Mouse (Mus musculus) right cerebral cortex, postnatal 25 days (tissue): ENCODE results near the gene Hist1h2be.
A peak's percentile ranks its signal among the peaks of the same experiment; 100 is the strongest.
"Not testable (repeated sequence)": the region's sequence is repeated elsewhere in the genome, so short reads cannot be mapped to it uniquely, and the experiment has no call there.

Experiments
- DNase-seq: peaks from one replicate; pipeline ENCODE4 v3.0.0; 2022

The Hist1h2be gene

DNA sequence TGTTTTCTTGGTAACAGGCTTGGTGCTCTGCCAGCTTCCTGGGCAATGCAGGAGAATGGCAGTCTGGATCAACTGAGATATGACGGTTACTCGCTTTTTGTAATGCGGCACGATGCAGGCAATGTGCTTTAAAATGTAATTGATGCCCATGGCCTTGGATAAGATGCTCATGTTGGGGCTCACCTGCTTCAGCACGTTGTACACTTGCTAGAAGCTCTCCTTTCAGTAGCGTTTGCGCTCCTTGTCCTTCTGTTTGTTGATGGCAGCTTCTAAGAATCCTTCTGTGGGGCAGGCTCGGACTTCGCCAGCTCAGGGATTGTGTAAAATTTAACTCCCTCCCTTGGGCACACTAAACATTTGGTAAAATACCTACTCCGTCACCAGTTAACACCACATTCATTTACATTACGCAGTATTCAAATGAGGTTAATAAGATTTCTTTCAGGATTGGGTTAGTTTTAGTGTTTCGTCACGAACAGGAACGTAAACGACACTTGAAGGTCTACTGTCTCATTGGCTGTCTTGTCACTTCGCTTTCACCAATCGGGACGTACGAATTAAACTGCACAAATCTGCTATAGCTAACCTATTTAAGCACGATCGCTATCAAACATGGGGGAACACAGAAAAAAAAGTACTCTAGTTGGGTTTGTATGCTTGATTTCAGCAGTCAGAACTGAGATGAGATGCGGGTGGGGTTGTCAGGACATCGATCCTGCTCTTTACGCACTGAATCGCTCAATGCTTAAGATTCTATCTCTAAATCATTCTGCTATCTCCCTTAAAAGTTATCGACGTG lies at the start of gene Hist1h2be:
Hist1h2be (minus strand) TSS at position 392 of the 799 bp plus-strand sequence.
- DNase-seq: peak; percentile 72

- no peak for DNase-seq
Measured at GRCm38 (mm10) chr13:23662536-23662935, 41.6 kb upstream of the Hist1h2be start.

GRCm38 (mm10) chr13:23659636-23660366 lies 38.9 kb upstream of the Hist1h2be start:
- no peak for DNase-seq

GRCm38 (mm10) chr13:23630653-23631052 lies 9.7 kb upstream of the Hist1h2be start:
- no peak for DNase-seq

GRCm38 (mm10) chr13:23622861-23623450 lies 2.0 kb upstream of the Hist1h2be start:
- DNase-seq: no peak

DNA sequence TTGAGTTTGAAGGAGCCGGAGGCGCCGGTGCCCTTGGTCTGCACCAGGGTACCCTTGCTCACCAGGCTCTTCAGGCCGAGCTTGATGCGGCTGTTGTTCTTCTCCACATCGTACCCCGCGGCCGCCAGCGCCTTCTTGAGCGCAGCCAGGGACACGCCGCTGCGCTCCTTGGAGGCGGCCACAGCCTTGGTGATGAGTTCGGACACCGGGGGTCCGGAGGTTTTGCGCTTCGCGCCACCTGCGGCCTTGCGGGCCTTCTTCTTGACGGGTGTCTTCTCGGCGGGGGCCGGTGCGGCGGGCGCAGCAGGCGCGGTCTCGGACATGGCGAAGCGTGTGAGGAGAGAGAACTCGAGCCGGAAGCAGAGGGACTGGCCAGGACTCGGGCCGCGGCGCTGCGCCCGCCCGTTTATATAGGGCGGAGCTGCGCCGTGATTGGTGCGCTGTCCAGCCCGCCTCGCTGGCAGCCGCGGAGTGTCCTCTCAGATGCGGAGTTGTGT lies 1.3 kb upstream of the Hist1h2be start, which contains the start of gene Hist1h1e:
Hist1h1e (minus strand) TSS at position 384 of the 497 bp plus-strand sequence.
- DNase-seq: peak; percentile 89

DNA sequence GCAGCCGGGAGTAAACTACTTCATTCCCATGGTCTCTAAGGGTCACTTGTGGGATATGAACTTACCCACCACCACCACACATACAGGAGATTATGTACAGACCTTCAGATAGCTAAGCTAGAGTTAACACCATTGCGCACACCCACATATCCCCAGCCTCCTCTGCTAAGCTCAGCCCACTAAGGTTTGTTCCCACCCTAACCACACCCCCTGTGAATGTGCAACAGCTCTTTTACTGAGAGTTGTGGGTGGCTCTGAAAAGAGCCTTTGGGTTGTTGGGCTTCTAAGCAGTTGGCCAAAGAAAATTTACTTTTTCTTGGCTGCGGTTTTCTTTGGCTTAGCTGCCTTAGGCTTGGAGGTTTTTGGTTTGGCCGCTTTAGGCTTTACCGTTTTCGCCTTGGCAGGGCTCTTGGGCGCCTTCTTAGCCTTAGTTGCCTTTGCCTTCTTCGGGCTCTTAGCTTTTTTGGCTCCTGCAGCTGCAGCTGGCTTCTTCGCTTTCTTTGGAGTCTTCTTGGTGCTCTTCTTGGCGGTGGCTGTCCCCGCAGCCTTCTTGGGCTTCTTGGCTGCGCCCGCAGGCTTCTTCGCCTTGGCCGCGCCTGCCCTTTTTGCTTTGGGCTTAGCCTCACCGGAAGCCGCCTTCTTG lies 729 bp upstream of the Hist1h2be start:
- peak; percentile 59 for DNase-seq

DNA sequence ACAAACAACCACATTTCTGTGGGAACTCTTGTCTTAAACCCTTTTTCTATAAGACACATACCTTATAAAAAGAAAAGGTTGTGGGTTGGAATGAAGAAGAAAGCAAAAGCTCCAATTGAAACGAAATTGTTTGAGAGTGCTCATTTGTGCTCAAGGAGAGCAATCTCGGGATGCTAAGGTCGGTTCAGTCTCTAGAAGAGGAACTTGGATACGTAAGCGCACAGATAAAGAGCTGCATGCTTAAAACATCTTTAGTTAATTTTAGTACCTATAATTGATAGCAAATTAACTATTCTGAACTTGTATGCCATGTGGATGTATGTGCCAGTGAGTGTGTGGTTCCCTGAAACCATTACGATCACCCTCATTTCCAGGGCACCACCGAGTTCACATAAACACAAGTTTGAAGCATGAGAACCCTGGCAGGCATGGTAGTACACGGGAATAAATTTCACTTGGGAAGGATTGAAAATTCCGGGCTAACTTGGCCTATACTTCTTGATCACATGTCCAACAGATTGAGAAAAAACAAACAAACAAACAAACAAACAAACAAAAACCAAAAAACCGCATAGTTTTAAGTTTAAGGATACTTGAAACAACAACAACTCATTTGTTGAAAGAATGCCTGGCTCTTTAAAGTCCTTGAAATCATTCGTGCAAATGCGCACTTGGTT lies 730 bp downstream of the Hist1h2be start:
- no peak for DNase-seq

DNA sequence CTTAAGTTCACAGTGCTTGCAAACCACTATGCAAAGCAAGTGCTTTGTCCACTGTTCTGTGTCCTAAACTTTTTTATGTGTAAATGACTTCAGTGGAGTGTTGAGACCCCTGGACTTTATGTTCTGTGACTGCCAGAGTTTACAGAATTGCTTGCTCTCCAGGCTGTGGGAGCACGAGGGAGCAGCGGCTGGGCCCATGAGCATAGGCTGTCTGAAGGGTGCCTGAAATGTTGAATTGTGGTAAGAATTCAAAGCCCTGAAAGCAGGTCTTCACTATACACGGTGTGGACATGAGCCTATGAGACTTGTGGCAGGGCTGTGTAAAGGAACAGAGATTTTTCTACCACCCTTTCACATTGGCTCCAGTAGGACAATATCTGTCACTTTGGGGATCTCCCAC lies 9.3 kb downstream of the Hist1h2be start:
- no peak for DNase-seq

DNA sequence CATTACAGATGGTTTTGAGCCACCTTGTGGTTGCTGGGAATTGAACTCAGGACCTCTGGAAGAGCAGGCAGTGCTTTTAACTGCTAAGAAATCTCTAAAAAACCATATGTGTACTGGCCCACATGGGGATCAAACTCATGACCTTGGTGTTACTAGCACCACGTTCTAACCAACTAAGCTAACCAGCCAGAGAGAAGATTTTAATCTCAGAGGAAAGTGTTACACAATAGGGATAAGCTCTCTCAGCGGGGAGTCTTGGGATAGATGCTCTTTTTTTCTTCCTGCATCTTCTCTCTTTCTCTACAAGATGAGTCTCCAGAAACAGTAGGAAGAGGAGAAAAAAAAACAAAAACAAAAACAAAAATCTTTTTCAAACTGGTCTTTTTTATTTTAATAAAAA lies 10.5 kb downstream of the Hist1h2be start:
- no peak for DNase-seq

DNA sequence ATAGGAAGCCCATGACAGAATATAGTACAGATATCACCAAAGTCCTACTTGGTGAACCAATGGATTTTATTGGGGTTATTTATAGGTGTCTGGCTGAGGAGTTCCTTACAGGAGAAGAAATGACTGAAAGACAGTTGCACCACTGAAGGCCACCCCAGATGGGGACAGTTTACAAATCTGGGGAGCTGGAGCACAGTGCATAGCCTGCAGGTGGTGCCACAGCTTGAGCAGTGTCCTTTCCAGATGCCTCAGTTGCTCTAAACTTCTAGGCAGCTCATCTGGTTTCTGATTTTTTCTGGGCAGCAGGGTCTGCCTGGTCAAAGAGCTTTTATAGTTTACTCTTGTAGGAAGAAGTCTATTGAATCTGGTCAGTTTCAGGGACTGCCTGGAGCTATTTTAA lies 11.1 kb downstream of the Hist1h2be start:
- DNase-seq: no peak

GRCm38 (mm10) chr13:23609209-23609608 lies 11.7 kb downstream of the Hist1h2be start:
- no peak for DNase-seq

GRCm38 (mm10) chr13:23605052-23605451 lies 15.9 kb downstream of the Hist1h2be start:
- DNase-seq: no peak

DNA sequence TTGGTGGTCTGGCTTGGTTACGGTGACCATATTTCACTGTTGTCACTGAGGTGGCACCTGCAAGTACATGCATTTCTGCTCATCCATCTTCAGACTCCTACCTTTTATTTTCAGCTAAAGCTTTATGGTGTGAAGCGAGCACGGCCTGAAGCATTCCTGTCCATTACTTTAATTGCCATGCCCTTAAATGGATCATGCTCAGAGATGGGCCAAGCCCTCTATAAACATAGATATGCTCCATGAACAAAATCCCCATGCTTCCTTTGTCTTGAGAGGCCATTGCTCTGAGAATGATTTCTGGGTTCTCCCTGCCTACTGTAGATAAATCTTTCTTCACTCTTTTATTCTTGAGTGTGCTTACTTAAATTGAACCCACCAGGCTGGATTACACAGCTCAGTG lies 16.5 kb downstream of the Hist1h2be start:
- DNase-seq: no peak

DNA sequence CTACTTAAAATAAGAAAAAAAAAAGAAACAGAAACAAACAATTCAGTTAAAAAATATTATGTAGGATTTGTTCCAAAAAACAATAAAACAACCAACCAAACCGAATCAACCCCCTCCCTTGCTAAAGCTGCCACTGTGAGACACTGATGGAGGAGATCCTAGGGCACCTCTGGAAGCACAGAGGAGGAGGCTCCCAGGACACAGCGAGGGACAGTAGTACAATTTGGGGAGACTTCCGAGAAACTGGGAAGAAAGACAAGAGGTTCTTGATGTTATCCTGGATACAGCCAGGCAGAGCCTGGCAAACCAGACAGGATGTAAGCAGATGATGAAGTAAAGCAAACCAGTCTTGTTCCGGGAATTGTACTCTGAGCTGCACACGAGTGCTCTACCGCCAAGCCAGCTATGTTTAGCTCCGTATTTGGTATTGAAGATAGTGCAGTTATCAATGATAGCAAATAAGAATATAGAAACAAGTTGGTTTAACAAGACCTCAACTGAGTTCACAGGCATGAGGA lies 17.7 kb downstream of the Hist1h2be start:
- no peak for DNase-seq

- DNase-seq: peak; percentile 50
Measured at GRCm38 (mm10) chr13:23597957-23598356, 23.0 kb downstream of the Hist1h2be start.

GRCm38 (mm10) chr13:23595622-23596372 lies 25.1 kb downstream of the Hist1h2be start:
- no peak for DNase-seq

DNA sequence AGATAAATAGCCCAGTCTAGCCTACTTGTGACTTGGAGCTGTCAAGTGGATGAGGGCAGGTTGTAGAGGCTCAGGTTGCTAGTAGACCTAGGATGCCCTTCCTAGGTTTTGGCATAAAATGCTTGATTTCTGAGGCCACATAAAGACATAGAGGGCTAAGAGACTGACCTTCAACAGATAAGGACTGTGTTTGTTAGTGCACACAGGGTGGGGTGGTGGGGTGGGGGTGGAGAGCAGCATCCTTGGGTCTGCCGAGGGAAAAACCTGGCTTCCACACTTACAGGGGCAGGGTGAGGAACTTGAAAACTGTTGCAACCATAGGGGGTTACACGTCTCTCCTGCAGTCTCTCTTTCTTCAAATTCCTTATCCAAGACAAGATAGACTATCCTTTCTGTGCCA lies 25.7 kb downstream of the Hist1h2be start:
- DNase-seq: no peak

- DNase-seq: no peak
Measured at GRCm38 (mm10) chr13:23593051-23593770, 27.7 kb downstream of the Hist1h2be start.

GRCm38 (mm10) chr13:23592614-23593013 lies 28.3 kb downstream of the Hist1h2be start:
- DNase-seq: no peak

DNA sequence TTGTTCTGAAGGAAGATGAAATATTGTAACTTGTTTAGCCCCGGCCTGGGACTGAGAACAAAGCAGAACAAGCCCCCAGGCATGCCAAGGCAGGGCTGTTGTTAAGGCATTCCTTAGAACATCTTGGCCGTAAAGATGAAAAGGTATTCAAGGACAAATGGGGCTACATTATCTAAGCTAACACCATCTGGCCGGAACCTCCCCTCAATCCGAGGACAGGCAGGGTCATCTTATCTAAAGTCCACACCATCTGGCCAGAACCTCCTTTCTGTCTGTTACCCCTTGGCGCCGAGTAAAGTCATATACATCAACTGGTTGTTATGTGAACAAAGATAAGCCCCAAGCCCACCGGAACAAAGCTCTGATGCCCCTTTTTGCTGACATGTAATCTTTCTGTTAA lies 29.0 kb downstream of the Hist1h2be start:
- DNase-seq: not testable (repeated sequence)
